ENCODE assay signal across 11 mouse cellular contexts in the genomic region with DNA sequence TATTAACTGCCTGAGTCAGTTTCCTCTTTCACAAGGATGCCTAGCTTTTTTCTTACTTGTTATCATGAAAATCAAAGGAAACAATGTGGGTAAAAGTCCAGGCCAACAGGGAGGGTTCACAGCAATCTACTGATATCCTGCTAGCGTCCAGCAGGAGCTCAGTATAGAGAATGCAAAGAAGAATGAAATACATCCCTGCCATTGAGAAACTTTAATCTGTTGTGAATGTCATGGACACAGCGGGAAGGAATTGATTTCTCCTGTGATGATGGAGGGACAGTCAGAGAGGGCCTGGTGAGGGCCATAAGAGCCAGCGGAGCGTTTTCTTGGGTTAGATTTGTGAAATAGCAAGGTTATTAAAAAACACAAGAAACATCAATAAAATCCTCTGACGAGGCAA. TPM values are rescaled to one million over a fixed set of nuclear protein-coding genes. Genes with fewer than 3 reads are reported as not detected.
"Had no signal": no experiment of that assay in that cellular context is flagged by ENCODE, and none has a peak within 500 bp of the region (broad histone marks: within the 10 kb centered on the region; RNA-seq: fewer than 3 reads in every experiment).

No protein-coding gene starts in this region.

- H3K9ac ChIP-seq: limb, embryonic 13.5 days; liver, embryonic 14.5 days; midbrain, embryonic 12.5 days had no signal

- DNase-seq: kidney, adult 9 months; kidney, postnatal 10 days; kidney, postnatal 4 days; lung, adult 18-20 months; right cerebral cortex, postnatal 14 days; thymus, postnatal 36 days had no signal

- H3K9me3 ChIP-seq: limb, embryonic 13.5 days; midbrain, embryonic 12.5 days had no signal

- H3K27me3 ChIP-seq: limb, embryonic 13.5 days; midbrain, embryonic 12.5 days had no signal

- H3K36me3 ChIP-seq: limb, embryonic 13.5 days; midbrain, embryonic 12.5 days had no signal

- H3K4me2 ChIP-seq: limb, embryonic 13.5 days; midbrain, embryonic 12.5 days had no signal

- H3K4me1 ChIP-seq: midbrain, embryonic 12.5 days had no signal

- H3K4me3 ChIP-seq: layer of hippocampus, adult 2 months; limb, embryonic 13.5 days; midbrain, embryonic 12.5 days had no signal

- H3K27ac ChIP-seq: layer of hippocampus, adult 2 months; limb, embryonic 13.5 days; liver, embryonic 14.5 days; midbrain, embryonic 12.5 days had no signal

RNA-seq across cellular contexts. Expression of gene Pde3a, which starts 60.0 kb away (rescaled TPM):
- total RNA-seq: megakaryocyte progenitor cell, adult 5-6 weeks had no signal
